Mouse (Mus musculus) lung, embryonic 15.5 days (tissue): ENCODE measurements around the gene Tmem51. TPM values are rescaled to one million over a fixed set of nuclear protein-coding genes. Genes with fewer than 3 reads are reported as not detected.

Experiments
- polyA plus RNA-seq: library from polyadenylated mRNA; unstranded; fragments of >200 nt; fragmentation: Nextera tagmentation; extraction: Ambion mirVana; gene quantifications from 2 replicates; pipeline ENCODE4 v1.2.1, GENCODE M21; 2015

Gene Tmem51
- polyA plus RNA-seq, 1 experiment from 2014 or later = 23.1 TPM

Other genes with a start within 250 kb of the Tmem51 start
- gene Ctrc, start 237.9 kb downstream of the Tmem51 start, polyA plus RNA-seq = not detected in 2 replicates
- 102 TPM in 2 replicates for gene Efhd2, start 209.4 kb downstream of the Tmem51 start, polyA plus RNA-seq
- gene Fhad1, start 69.2 kb downstream of the Tmem51 start, polyA plus RNA-seq = 1.7 TPM in 2 replicates
- gene Kazn, start 155.1 kb upstream of the Tmem51 start, polyA plus RNA-seq = 13.3 and 13.6 TPM in 2 replicates